Mouse (Mus musculus) adrenal gland, postnatal 25 days (tissue): ENCODE measurements around the gene Sun2. TPM values are rescaled to one million over a fixed set of nuclear protein-coding genes. Genes with fewer than 3 reads are reported as not detected.

Experiments
- DNase-seq: peaks from one replicate; pipeline ENCODE4 v3.0.0; 2021; ENCODE audit warnings: mixed read lengths
- total RNA-seq: library from RNA; stranded (reverse); gene quantifications from 2 replicates; pipeline ENCODE4 v1.2.3, GENCODE M21; 2021

The Sun2 gene
- total RNA-seq, 1 experiment from 2014 or later, result 50.9 TPM

GRCm38 (mm10) chr15:79755977-79756625, 13.8 kb upstream of the Sun2 start:
- no peak for DNase-seq

GRCm38 (mm10) chr15:79755176-79755575, 12.8 kb upstream of the Sun2 start:
- no peak for DNase-seq

- DNase-seq, result no peak
These were observed 11.5 kb upstream of the Sun2 start for GRCm38 (mm10) chr15:79753873-79754272.

- no peak for DNase-seq
These were observed 11.1 kb upstream of the Sun2 start for GRCm38 (mm10) chr15:79753420-79753752.

- peak; percentile 77 for DNase-seq
These were observed 10.5 kb upstream of the Sun2 start for GRCm38 (mm10) chr15:79752742-79753419.

DNA sequence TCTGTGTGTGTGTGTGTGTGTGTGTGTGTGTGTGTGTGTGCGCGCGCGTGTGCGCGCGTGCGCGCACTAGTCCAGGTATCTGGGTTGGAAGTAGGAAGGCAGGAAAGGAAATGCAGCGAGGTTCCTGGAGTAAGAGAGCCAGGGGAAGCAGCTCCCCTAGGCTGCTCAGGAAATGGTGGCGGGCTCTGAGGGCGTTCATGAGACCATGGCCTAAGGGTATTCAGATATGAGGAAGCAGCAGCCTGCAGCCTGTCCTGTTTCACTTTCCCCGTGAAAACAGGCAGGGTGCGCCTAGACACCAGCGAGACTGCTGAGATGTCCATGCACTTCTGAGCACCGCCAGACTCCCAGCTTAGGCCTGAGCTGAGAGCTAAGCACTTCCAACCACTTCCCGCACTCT, 9.4 kb upstream of the Sun2 start:
- no peak for DNase-seq

- DNase-seq, result no peak
These were observed 7.9 kb upstream of the Sun2 start for GRCm38 (mm10) chr15:79750266-79750665.

GRCm38 (mm10) chr15:79749162-79749561, 6.8 kb upstream of the Sun2 start:
- DNase-seq, result no peak

- no peak for DNase-seq
These were observed 5.7 kb upstream of the Sun2 start for GRCm38 (mm10) chr15:79747998-79748397.

DNA sequence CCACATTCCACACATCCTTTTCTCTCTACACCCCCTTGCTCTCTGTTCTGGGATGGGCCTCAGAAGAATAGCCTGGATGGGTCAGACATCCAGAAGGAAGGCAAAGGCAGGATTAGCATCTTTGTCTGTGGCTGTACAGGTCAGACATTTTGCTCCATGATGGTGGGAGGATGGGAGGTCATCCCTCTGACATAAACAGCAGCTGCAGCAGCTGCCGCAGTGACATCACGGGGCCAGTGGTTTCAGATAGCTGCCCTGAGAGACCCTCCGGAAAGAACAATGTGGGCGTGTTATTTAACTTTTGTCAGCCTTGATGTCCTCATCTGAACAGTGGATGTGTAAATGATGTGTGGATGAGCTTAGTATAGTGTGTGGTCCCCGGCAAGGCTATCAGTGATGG, 3.5 kb upstream of the Sun2 start:
- no peak for DNase-seq

DNA sequence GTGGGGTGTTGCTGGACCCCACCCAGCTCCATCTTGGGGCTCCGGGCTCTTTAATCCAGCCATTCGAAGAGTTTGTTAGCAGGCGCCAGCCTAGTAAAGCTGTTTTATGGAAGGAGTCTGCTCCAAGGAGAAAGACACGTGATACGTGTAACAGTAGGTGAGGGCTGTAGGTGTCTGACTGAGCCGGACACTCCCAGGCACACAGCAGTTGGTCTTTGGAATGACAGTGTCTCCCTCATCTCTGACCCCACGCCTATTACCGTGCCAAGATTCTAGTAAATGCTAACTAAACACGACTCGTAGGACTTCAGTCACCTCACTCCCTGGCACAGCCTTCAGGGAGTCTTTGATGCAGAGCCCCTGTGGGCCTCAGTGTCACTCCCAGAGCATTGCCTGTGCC, 3.0 kb upstream of the Sun2 start:
- no peak for DNase-seq

DNA sequence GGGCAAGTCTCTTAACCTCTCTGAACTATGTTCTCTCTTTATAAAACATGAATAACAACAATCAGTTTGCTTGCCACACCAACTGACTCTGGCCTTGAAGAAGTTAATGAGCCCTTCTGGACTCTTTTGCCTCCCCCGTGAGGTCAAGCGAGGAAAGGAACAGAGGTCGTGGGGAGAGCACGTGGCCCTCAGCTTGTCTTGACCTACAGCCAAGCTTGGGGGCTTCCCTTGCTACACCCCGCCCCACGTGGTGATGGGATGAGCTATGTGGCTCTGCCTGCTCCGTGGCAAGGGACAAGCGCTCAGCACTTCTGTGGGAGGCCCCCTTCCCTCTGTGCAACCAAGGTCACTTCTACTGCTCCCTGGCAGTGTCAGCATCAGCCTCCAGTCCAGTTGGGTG, 2.4 kb upstream of the Sun2 start:
- DNase-seq, result no peak

GRCm38 (mm10) chr15:79744001-79744400, 1.7 kb upstream of the Sun2 start:
- no peak for DNase-seq

- no peak for DNase-seq
These were observed 329 bp upstream of the Sun2 start for GRCm38 (mm10) chr15:79742706-79743023.

- DNase-seq, result no peak
These were observed 1.0 kb downstream of the Sun2 start for GRCm38 (mm10) chr15:79741173-79741858.

DNA sequence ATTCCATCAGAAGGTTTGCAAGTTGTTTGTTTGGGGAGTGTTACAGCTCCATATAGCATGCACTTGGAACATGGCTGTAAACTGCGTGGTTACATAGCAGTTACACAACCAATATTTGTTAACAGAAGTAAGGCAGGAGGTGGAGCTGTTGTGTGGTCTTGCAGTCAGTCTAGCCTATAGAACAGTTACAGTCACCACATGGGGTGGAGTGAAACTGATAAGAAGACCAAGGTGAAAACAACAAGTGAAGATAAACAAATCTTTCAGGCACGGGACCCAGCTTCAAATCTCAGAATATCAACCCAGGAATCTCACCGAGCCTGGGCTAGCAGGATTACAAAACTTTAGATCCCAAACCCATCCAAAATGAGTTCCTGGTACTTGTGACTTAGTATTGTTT, 1.6 kb downstream of the Sun2 start:
- no peak for DNase-seq

- no peak for DNase-seq
These were observed 8.0 kb downstream of the Sun2 start for GRCm38 (mm10) chr15:79734311-79734710.

- DNase-seq, result no peak
These were observed 8.7 kb downstream of the Sun2 start for GRCm38 (mm10) chr15:79733640-79734039.

GRCm38 (mm10) chr15:79733192-79733591, 9.1 kb downstream of the Sun2 start:
- no peak for DNase-seq

DNA sequence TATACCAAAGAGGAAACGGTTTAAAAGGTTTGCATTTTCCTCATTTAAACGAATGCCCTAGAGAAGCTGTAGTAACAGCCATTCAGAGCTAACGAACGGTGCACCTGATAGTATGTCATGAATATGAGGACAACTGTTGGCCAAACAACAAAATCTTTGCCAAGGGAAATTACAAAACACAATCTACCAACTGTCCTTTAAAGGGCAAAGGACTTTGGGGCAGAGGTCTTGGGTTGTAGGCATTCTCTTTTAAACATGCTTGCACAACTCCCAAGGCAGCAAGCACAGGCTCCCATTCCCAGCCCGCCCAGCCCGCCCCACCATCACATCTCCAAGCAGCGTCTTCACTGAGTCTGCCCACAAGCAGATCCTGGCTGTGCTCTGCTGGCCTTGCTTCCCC, 10.8 kb downstream of the Sun2 start:
- no peak for DNase-seq

- no peak for DNase-seq
These were observed 13.5 kb downstream of the Sun2 start for GRCm38 (mm10) chr15:79728731-79729388.

GRCm38 (mm10) chr15:79728311-79728710, 14.0 kb downstream of the Sun2 start:
- DNase-seq, result no peak

DNA sequence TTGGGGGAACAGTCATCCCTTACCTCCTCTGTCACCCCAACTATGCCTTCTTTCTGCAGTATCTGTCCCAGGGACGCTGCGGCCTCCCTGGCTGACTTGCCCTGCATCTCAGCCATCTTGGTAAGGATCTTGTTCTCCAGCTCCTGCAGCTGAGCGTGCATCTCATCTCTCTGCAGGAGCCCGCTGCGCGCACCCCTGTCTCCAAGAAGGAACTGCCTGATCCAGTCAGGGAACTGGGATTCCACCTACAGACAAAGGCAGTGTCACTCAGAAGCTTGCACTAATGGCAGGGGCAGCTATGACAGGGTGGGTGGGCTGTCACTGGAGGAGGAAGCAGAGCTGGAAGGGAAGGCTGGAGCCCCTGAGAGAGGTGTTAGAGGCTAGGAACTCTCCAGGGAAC, 14.5 kb downstream of the Sun2 start:
- no peak for DNase-seq
